Mouse (Mus musculus): ENCODE results near the gene Olfr366.
"Not testable (repeated sequence)": the region's sequence is repeated elsewhere in the genome, so short reads cannot be mapped to it uniquely, and the experiment has no call there.

Gene Olfr366

DNA sequence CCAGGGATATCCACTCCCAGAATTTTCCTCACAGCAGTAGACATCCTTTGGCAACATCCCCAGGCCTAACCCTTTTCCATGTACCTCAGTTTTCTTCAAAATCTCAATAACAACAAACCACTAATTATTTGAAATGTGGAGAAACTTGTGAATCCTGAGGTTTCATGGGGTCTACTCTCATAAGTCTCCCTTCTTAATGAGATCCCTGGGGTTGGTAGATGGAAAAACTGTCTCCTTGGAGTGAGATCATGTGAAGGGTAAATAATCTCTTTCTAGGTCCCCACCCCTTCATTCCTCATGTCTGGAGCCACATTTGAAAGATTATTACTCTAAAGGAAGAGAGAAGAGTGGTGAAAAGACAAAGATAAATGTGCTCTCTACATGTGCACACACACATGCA lies at the start of gene Olfr366:
Olfr366 (plus strand) TSS at position 301 of the 400 bp plus-strand sequence.
- no peak for DNase-seq (ENCODE audit: low read depth, low spot score)

DNA sequence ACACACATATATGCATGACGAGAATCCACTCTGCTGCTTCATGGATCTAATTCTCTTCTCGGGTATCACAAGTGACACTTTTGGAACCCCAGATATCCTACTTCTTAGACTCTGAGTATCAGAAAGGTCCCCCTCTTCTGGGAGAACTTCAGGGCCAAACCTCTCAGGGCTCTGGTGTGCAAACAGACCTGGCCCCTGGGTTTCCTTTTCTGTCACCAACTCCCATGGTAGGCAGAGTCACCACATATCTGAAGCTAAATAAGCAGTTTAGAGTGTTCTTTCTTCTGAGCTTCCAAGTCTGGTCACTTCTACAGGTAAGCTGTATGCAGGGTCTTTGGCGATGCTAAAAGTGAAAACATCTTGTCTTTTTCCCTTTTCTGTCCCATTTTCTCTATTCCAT lies 23.5 kb upstream of the Olfr366 start, which contains the start of gene Olfr365:
Olfr365 (plus strand) TSS at position 301 of the 400 bp plus-strand sequence.
- DNase-seq (ENCODE audit: low read depth, low spot score) = no peak

DNA sequence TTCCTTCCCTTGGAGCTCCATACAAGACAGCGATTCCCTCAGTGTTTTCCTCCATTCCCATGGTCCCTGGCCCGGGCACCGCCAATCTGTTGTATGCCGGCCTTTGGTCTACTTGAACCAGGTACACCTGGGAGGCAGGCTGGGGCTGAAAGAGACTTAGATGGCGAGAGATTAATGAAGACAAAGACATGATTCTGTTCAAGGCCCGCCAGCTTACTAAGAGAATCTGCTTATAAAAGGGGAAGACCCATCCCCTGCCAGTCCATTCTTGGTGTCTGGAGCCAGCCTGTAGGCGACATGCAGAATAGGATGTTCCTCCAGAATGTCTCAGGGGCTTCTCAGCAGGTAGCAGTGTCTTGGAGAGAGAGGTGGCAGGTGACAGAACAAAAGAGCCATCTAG lies 50.4 kb downstream of the Olfr366 start:
- DNase-seq (ENCODE audit: low read depth, low spot score) = not testable (repeated sequence)
